Mouse (Mus musculus) embryonic facial prominence, embryonic 14.5 days (tissue): ENCODE measurements around the gene Olfr1349. TPM values are rescaled to one million over a fixed set of nuclear protein-coding genes. Genes with fewer than 3 reads are reported as not detected.
"Not testable (repeated sequence)": the region's sequence is repeated elsewhere in the genome, so short reads cannot be mapped to it uniquely, and the experiment has no call there.

Source experiments
- ATAC-seq: fragments of 200-750 bp; cut with Nextera tagmentation; 2 replicates; pipeline ENCODE4 v1.8.0; 2017; ENCODE audit warnings: low read depth, moderate number of reproducible peaks, moderate TSS enrichment
- DNase-seq: peaks from one replicate; pipeline ENCODE4 v3.0.0-alpha.2; 2015; ENCODE audit warnings: low spot score
- H3K27ac ChIP-seq: fragments of 300-500 bp; sonication (generic); replicated peaks from 2 replicates; pipeline ENCODE4 v1.5.1; 2014; ENCODE audit warnings: low read depth, mild to moderate bottlenecking, low read length, moderate library complexity
- H3K27me3 ChIP-seq: fragments of 300-500 bp; sonication (generic); replicated peaks from 2 replicates; pipeline ENCODE4 v1.6.1; 2014; ENCODE audit warnings: low read length; ENCODE audit not compliant: control insufficient read depth, insufficient read depth
- H3K36me3 ChIP-seq: fragments of 300-500 bp; sonication (generic); 2 replicates; pipeline ENCODE4 v1.6.1; 2014; ENCODE audit warnings: low read length, mixed read lengths; ENCODE audit not compliant: control insufficient read depth, insufficient read depth
- H3K4me1 ChIP-seq: fragments of 300-500 bp; sonication (generic); 2 replicates; pipeline ENCODE4 v1.6.1; 2014; ENCODE audit warnings: antibody characterized with exemption, low read length; ENCODE audit not compliant: control insufficient read depth, insufficient read depth
- H3K4me2 ChIP-seq: fragments of 300-500 bp; sonication (generic); 2 replicates; pipeline ENCODE4 v1.6.1; 2014; ENCODE audit warnings: low read depth, mild to moderate bottlenecking, low read length, moderate library complexity, mixed read lengths
- H3K4me3 ChIP-seq: fragments of 300-500 bp; sonication (generic); 2 replicates; pipeline ENCODE4 v1.5.1; 2014; ENCODE audit warnings: low read depth, mild to moderate bottlenecking, low read length
- H3K9ac ChIP-seq: fragments of 300-500 bp; sonication (generic); 2 replicates; pipeline ENCODE4 v1.6.1; 2014; ENCODE audit warnings: low read depth, mild to moderate bottlenecking, low read length, moderate library complexity, mixed read lengths
- H3K9me3 ChIP-seq: fragments of 300-500 bp; sonication (generic); 2 replicates; pipeline ENCODE4 v1.6.1; 2016; ENCODE audit warnings: low read length; ENCODE audit not compliant: control insufficient read depth
- WGBS: fragments of 180-500 bp; shearing (Covaris S2); extraction: QIAGEN DNeasy Blood & Tissue Kit; methylation state at CpG from one replicate; pipeline ENCODE4 v1.1.7; 2014; 5-methylcytosine and 5-hydroxymethylcytosine counted together
- polyA plus RNA-seq: library from polyadenylated mRNA; unstranded; fragments of >200 nt; fragmentation: Nextera tagmentation; extraction: Ambion mirVana; gene quantifications from 2 replicates; pipeline ENCODE4 v1.2.1, GENCODE M21; 2014

Gene Olfr1349
- not detected in 2 replicates for polyA plus RNA-seq

- H3K36me3 ChIP-seq = no peaks in the 10 kb centered on the region
- no peaks in the 10 kb centered on the region for H3K27me3 ChIP-seq
- H3K27ac ChIP-seq = no peak within 1 kb of the TSS
- H3K4me1 ChIP-seq = no peaks in the 10 kb centered on the region
- H3K4me3 ChIP-seq = no peak within 1 kb of the TSS
- no peak for ATAC-seq
- DNase-seq = no peak
- WGBS = 88% methylated on average over 5 of the region's 5 CpGs
- H3K9me3 ChIP-seq = peaks cover 12% of the 10 kb centered on the region; the same call in 1 of the 2 replicates
- H3K9ac ChIP-seq = no peak within 1 kb of the TSS
- no peak within 1 kb of the TSS for H3K4me2 ChIP-seq
Observed at GRCm38 (mm10) chr7:6522850-6523249, at the start of gene Olfr1349. Gene Olfr1349 (minus strand): TSS chr7:6522950.

GRCm38 (mm10) chr7:6564541-6564940 is 41.8 kb upstream of the Olfr1349 start, which contains the start of gene Olfr1350:
Gene Olfr1350 (plus strand): TSS chr7:6564841.
- Histone ChIP-seq H3K4me1 (no peaks in the 10 kb centered on the region), H3K9ac (no peak within 1 kb of the TSS), H3K4me3 (no peak within 1 kb of the TSS), H3K9me3 (0 out of 2 replicates have a peak, but pooled peaks cover 2% of the 10 kb centered on the region), H3K27me3 (no peaks in the 10 kb centered on the region), H3K36me3 (no peaks in the 10 kb centered on the region), H3K4me2 (no peak within 1 kb of the TSS), H3K27ac (no peak within 1 kb of the TSS)
- ATAC-seq = no peak
- no peak for DNase-seq

DNA sequence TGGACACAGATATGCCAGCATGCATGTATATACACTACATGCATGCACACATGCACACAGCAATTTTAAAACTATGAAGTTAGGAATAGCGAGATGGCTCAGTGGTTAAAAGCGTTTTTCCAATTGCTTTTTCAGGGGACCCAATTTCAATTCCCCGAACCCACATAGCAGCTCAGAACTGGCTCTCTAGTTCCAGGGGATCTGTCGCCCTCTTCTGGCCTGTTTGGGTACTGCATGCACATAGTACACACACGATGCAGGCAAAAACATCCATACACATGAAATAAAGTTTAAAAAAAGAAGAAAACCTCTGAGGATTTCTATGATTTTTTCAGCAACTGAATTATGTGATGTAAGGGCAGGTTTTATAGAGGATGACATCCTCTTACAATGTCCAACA is 3.4 kb upstream of the Olfr1349 start:
- H3K9ac ChIP-seq = no peak overlapping the region
- DNase-seq = no peak
- no peak for ATAC-seq

DNA sequence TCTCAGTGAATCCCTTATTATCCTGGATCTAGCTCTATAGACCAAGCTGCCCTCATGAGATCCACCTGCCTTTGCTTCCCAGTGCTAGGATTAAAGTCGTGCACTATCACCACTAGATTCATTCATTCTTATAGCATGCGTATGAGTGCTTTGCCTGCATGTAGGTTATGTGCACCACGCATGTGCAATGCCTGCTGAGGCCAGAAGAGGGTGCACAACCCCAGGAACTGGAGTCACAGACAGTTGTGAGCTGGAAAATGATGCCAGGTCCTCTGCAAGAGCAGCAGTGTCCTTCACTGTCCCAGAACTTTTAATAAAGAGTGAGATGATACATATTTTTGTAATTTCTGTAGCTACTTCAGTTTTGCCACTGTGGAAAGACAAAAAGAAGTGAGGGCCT is 2.3 kb upstream of the Olfr1349 start:
- 65% methylated on average over 3 of the region's 3 CpGs for WGBS
- Histone ChIP-seq H3K9ac (no peak overlapping the region), H3K4me1 (no peaks in the 10 kb centered on the region), H3K4me3 (no peak overlapping the region), H3K27ac (no peak overlapping the region), H3K4me2 (no peak overlapping the region), H3K27me3 (no peaks in the 10 kb centered on the region), H3K36me3 (no peaks in the 10 kb centered on the region), H3K9me3 (peaks cover 17% of the 10 kb centered on the region; the same call in 1 of the 2 replicates)
- ATAC-seq = no peak
- DNase-seq = no peak

More for the DNA sequence above, 3.4 kb upstream of the Olfr1349 start:
- Histone ChIP-seq H3K36me3 (no peaks in the 10 kb centered on the region), H3K4me1 (no peaks in the 10 kb centered on the region), H3K9me3 (peaks cover 17% of the 10 kb centered on the region; the same call in 1 of the 2 replicates), H3K4me2 (no peak overlapping the region), H3K27me3 (no peaks in the 10 kb centered on the region), H3K4me3 (no peak overlapping the region), H3K27ac (no peak overlapping the region)
- WGBS = 64% methylated on average over 5 of the region's 5 CpGs

DNA sequence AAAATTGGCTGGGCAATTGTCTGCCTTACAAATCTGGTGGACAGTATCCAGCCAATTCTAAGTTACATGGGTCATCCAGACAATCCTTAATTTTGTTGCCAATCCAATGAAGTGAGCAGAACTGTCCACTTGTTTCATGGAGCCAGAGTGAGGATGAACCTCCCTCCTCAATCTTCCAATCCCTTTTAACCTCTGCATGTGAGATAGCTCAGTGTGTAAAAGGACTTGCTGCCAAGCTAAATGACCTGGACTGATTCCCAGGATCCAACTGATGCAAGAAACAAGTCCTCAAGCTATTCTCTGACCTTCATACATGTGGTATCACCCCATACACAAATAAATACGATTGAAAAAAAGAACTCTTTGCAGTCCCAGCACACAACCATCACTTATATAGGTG is 1.1 kb downstream of the Olfr1349 start:
- DNase-seq = no peak

GRCm38 (mm10) chr7:6508648-6509047 is 14.1 kb downstream of the Olfr1349 start, which contains the start of gene Olfr1348:
Gene Olfr1348 (minus strand): TSS chr7:6508748.
- no peaks in the 10 kb centered on the region for H3K36me3 ChIP-seq
- no peak within 1 kb of the TSS for H3K9ac ChIP-seq
- no peak for DNase-seq
- ATAC-seq = no peak
- no peak within 1 kb of the TSS for H3K4me3 ChIP-seq
- H3K27me3 ChIP-seq = no peaks in the 10 kb centered on the region
- H3K4me2 ChIP-seq = no peak within 1 kb of the TSS
- H3K9me3 ChIP-seq = no peaks in the 10 kb centered on the region
- no peaks in the 10 kb centered on the region for H3K4me1 ChIP-seq
- H3K27ac ChIP-seq = no peak within 1 kb of the TSS
- 96% methylated on average over 1 of the region's 1 CpGs for WGBS

More for the DNA sequence above, 1.1 kb downstream of the Olfr1349 start:
- Histone ChIP-seq H3K9me3 (peaks cover 12% of the 10 kb centered on the region; the same call in 1 of the 2 replicates), H3K36me3 (no peaks in the 10 kb centered on the region), H3K27ac (no peak overlapping the region), H3K27me3 (no peaks in the 10 kb centered on the region), H3K4me3 (no peak overlapping the region), H3K9ac (no peak overlapping the region), H3K4me2 (no peak overlapping the region), H3K4me1 (no peaks in the 10 kb centered on the region)
- ATAC-seq = no peak
- WGBS = 41% methylated on average over 1 of the region's 1 CpGs

DNA sequence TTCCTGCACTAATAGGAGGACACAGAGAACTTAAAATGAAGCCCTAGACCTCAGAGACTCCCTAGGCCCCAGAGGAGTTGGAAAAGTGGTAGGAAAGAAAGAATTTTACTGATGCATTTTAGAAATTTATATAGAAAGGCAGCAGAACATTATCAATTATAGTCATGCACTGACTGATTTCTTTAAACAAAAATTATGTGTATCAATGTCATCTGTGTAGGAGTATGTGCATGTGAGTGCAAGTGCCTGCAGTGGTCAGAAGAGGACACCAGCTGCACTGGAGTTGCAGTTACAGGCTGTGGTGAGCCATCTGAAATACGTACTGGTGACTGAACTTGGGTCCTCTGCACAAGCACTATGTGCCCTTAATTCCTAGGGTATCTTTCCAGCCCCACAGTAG is 23.1 kb downstream of the Olfr1349 start, which contains the start of gene Olfr1347:
TSS of gene Olfr1347 (minus strand) at position 101 of the 400 bp plus-strand sequence.
- no peaks in the 10 kb centered on the region for H3K4me1 ChIP-seq
- ATAC-seq = no peak
- DNase-seq = no peak
- no peak within 1 kb of the TSS for H3K27ac ChIP-seq
- no peaks in the 10 kb centered on the region for H3K27me3 ChIP-seq
- H3K4me2 ChIP-seq = no peak within 1 kb of the TSS
- no peak within 1 kb of the TSS for H3K9ac ChIP-seq
- WGBS = 63% methylated on average over 1 of the region's 1 CpGs
- no peak within 1 kb of the TSS for H3K4me3 ChIP-seq
- no peaks in the 10 kb centered on the region for H3K36me3 ChIP-seq
- H3K9me3 ChIP-seq = no peaks in the 10 kb centered on the region

- Histone ChIP-seq H3K4me2 (no peak within 1 kb of the TSS), H3K27me3 (no peaks in the 10 kb centered on the region), H3K4me3 (no peak within 1 kb of the TSS), H3K27ac (no peak within 1 kb of the TSS), H3K36me3 (no peaks in the 10 kb centered on the region), H3K9me3 (no peaks in the 10 kb centered on the region), H3K4me1 (no peaks in the 10 kb centered on the region), H3K9ac (no peak within 1 kb of the TSS)
- DNase-seq (no peak), ATAC-seq (no peak)
- 24% methylated on average over 2 of the region's 2 CpGs for WGBS
Observed at GRCm38 (mm10) chr7:6486841-6487240, 35.9 kb downstream of the Olfr1349 start, which contains the start of gene Olfr5. Gene Olfr5 (minus strand): TSS chr7:6486941.

DNA sequence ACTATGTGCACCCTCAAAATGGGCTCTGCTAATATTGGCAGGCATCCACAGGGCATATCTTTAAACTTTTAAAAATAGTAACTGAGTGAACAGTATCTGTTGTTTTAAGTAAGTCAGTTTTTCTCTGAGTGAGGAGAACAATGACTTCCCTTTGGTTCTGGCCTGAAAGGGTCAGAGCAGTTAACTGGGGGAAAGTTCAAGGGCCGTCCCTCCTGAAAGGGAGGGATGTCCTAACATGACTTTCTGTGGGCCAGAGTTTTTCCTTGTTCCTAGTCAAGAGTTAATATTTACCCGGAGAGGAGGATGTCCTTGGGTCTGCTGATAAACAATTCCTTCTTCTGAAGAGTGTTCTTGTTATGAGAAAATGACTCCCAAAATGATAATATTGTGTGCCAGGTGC is 45.1 kb downstream of the Olfr1349 start:
- H3K4me1 ChIP-seq, H3K9me3 ChIP-seq, H3K4me3 ChIP-seq, H3K9ac ChIP-seq, H3K27me3 ChIP-seq, H3K36me3 ChIP-seq, ATAC-seq, H3K27ac ChIP-seq, DNase-seq, H3K4me2 ChIP-seq: not testable (repeated sequence)
- WGBS = 85% methylated on average over 2 of the region's 2 CpGs
